Mouse (Mus musculus) embryonic facial prominence, embryonic 14.5 days (tissue): ENCODE data around the gene Cadps2. TPM values are rescaled to one million over a fixed set of nuclear protein-coding genes. Genes with fewer than 3 reads are reported as not detected.

Experiments
- ATAC-seq: fragments of 200-750 bp; cut with Nextera tagmentation; 2 replicates; pipeline ENCODE4 v1.8.0; 2017; ENCODE audit warnings: low read depth, moderate number of reproducible peaks, moderate TSS enrichment
- DNase-seq: peaks from one replicate; pipeline ENCODE4 v3.0.0-alpha.2; 2015; ENCODE audit warnings: low spot score
- H3K27ac ChIP-seq: fragments of 300-500 bp; sonication (generic); replicated peaks from 2 replicates; pipeline ENCODE4 v1.5.1; 2014; ENCODE audit warnings: low read depth, mild to moderate bottlenecking, low read length, moderate library complexity
- H3K27me3 ChIP-seq: fragments of 300-500 bp; sonication (generic); replicated peaks from 2 replicates; pipeline ENCODE4 v1.6.1; 2014; ENCODE audit warnings: low read length; ENCODE audit not compliant: control insufficient read depth, insufficient read depth
- H3K36me3 ChIP-seq: fragments of 300-500 bp; sonication (generic); 2 replicates; pipeline ENCODE4 v1.6.1; 2014; ENCODE audit warnings: low read length, mixed read lengths; ENCODE audit not compliant: control insufficient read depth, insufficient read depth
- H3K4me1 ChIP-seq: fragments of 300-500 bp; sonication (generic); 2 replicates; pipeline ENCODE4 v1.6.1; 2014; ENCODE audit warnings: antibody characterized with exemption, low read length; ENCODE audit not compliant: control insufficient read depth, insufficient read depth
- H3K4me2 ChIP-seq: fragments of 300-500 bp; sonication (generic); 2 replicates; pipeline ENCODE4 v1.6.1; 2014; ENCODE audit warnings: low read depth, mild to moderate bottlenecking, low read length, moderate library complexity, mixed read lengths
- H3K4me3 ChIP-seq: fragments of 300-500 bp; sonication (generic); 2 replicates; pipeline ENCODE4 v1.5.1; 2014; ENCODE audit warnings: low read depth, mild to moderate bottlenecking, low read length
- H3K9ac ChIP-seq: fragments of 300-500 bp; sonication (generic); 2 replicates; pipeline ENCODE4 v1.6.1; 2014; ENCODE audit warnings: low read depth, mild to moderate bottlenecking, low read length, moderate library complexity, mixed read lengths
- H3K9me3 ChIP-seq: fragments of 300-500 bp; sonication (generic); 2 replicates; pipeline ENCODE4 v1.6.1; 2016; ENCODE audit warnings: low read length; ENCODE audit not compliant: control insufficient read depth
- WGBS: fragments of 180-500 bp; shearing (Covaris S2); extraction: QIAGEN DNeasy Blood & Tissue Kit; methylation state at CpG from one replicate; pipeline ENCODE4 v1.1.7; 2014; 5-methylcytosine and 5-hydroxymethylcytosine counted together
- polyA plus RNA-seq: library from polyadenylated mRNA; unstranded; fragments of >200 nt; fragmentation: Nextera tagmentation; extraction: Ambion mirVana; gene quantifications from 2 replicates; pipeline ENCODE4 v1.2.1, GENCODE M21; 2014

The Cadps2 gene
- polyA plus RNA-seq, 1 experiment from 2014 or later: 7.2 TPM

- H3K27ac ChIP-seq: no peak overlapping the region
- ATAC-seq: no peak
- no peaks in the 10 kb centered on the region for H3K36me3 ChIP-seq
- no peaks in the 10 kb centered on the region for H3K9me3 ChIP-seq
- H3K4me2 ChIP-seq: no peak overlapping the region
- H3K9ac ChIP-seq: no peak overlapping the region
- no peaks in the 10 kb centered on the region for H3K4me1 ChIP-seq
- 85% methylated on average over 4 of the region's 4 CpGs for WGBS
- H3K27me3 ChIP-seq: no peaks in the 10 kb centered on the region
- DNase-seq: no peak
- no peak overlapping the region for H3K4me3 ChIP-seq
These were observed 550.5 kb downstream of the Cadps2 start for GRCm38 (mm10) chr6:23288752-23289151.

DNA sequence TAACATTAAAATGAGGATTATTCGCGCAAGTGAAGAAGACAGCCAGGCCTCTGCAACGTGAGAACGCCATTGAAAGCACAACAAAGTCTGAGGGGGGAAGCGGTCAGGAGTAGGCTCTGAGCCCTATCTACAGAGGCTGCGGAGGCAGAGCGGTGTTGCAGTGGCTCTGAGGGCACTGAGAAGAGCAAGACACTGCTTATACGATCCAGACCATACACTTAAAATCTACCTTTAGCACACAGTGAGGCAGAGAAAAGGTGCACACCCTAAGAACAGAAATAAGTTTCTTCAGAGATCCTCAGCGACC lies 557.8 kb downstream of the Cadps2 start:
- DNase-seq: no peak
- peaks cover 2% of the 10 kb centered on the region; the same call in 1 of the 2 replicates for H3K27me3 ChIP-seq
- H3K4me2 ChIP-seq: no peak overlapping the region
- no peak overlapping the region for H3K27ac ChIP-seq
- H3K36me3 ChIP-seq: no peaks in the 10 kb centered on the region
- peaks cover 8% of the 10 kb centered on the region; the same call in 1 of the 2 replicates for H3K9me3 ChIP-seq
- no peak overlapping the region for H3K4me3 ChIP-seq
- H3K9ac ChIP-seq: no peak overlapping the region
- WGBS: 40% methylated on average over 9 of the region's 9 CpGs
- H3K4me1 ChIP-seq: no peaks in the 10 kb centered on the region
- ATAC-seq: peak; percentile 54; the same call in 1 of the 2 replicates

DNA sequence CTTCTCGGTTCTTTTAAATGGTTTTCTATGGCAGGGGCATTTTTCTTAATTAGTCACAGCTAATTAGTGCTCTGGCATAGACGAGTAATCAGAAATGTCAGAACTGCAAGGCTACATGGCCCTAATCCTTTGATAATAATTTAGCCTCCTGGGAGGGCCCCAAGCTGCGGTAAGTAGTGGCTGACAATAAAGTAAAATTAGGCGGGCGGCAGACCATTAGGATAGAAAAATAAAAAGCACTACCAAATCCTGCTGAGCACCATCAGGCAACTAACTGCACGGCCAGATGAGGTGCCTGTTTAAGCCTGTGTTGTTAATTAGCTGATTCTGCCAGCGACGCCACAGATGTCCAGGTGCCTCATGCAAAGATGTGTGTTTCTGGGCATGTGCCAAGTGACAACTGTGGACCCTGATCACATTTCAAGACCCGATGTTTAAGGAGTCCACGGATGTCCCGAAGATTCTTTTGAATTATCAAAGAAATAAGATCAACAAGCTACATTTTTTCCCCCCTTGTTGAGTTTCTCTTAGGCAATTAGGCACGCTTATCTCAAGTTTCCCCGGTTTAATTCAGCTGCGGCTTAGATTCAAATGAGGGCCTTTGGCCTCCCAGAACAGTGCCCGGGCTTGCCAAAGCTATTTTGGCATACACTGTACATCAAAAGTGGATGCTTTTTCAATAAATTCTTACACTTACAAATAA lies 558.3 kb downstream of the Cadps2 start:
- Histone ChIP-seq H3K27me3 (peaks cover 2% of the 10 kb centered on the region), H3K4me2 (no peak overlapping the region), H3K27ac (no peak overlapping the region), H3K9me3 (peaks cover 8% of the 10 kb centered on the region; the same call in 1 of the 2 replicates), H3K36me3 (no peaks in the 10 kb centered on the region), H3K9ac (no peak overlapping the region), H3K4me1 (no peaks in the 10 kb centered on the region), H3K4me3 (no peak overlapping the region)
- ATAC-seq: peak; percentile 69
- DNase-seq: peak; percentile 60
- 22% methylated on average over 15 of the region's 15 CpGs for WGBS

DNA sequence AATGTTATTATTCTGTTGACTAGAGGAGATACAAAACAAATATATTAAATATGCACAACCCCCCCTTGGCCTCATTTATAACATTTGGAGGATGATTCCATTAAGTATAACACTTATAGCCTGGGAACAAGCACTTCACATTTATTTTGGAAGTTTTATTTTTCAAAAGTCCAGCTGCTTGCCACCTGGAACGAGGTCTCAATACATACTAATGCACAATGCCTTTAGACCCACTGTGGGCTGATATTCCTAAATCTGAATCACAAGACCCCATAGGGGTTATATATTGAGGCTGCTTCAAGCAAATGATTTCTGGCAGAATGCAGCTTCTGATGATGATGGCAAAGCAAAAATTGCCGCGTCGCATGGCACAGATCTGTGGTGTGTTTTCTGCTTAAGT lies 565.7 kb downstream of the Cadps2 start:
- Histone ChIP-seq H3K9ac (no peak overlapping the region), H3K27ac (no peak overlapping the region), H3K36me3 (no peaks in the 10 kb centered on the region), H3K4me3 (no peak overlapping the region), H3K4me2 (no peak overlapping the region), H3K4me1 (no peaks in the 10 kb centered on the region), H3K27me3 (peaks cover 53% of the 10 kb centered on the region), H3K9me3 (no peaks in the 10 kb centered on the region)
- ATAC-seq: no peak
- WGBS: 66% methylated on average over 4 of the region's 4 CpGs
- DNase-seq: no peak

GRCm38 (mm10) chr6:23272979-23273378 lies 566.2 kb downstream of the Cadps2 start:
- Histone ChIP-seq H3K27me3 (peaks cover 58% of the 10 kb centered on the region), H3K9ac (no peak overlapping the region), H3K27ac (no peak overlapping the region), H3K4me1 (no peaks in the 10 kb centered on the region), H3K4me2 (no peak overlapping the region), H3K36me3 (no peaks in the 10 kb centered on the region), H3K4me3 (no peak overlapping the region), H3K9me3 (no peaks in the 10 kb centered on the region)
- DNase-seq (no peak), ATAC-seq (peak; percentile 65; the same call in 1 of the 2 replicates)
- 3% methylated on average over 11 of the region's 11 CpGs for WGBS

- no peaks in the 10 kb centered on the region for H3K36me3 ChIP-seq
- 17% methylated on average over 7 of the region's 7 CpGs for WGBS
- no peak for DNase-seq
- no peak for ATAC-seq
- H3K4me3 ChIP-seq: no peak overlapping the region
- H3K9me3 ChIP-seq: no peaks in the 10 kb centered on the region
- H3K27ac ChIP-seq: no peak overlapping the region
- H3K4me2 ChIP-seq: no peak overlapping the region
- no peak overlapping the region for H3K9ac ChIP-seq
- no peaks in the 10 kb centered on the region for H3K4me1 ChIP-seq
- peaks cover 62% of the 10 kb centered on the region for H3K27me3 ChIP-seq
These were observed 566.7 kb downstream of the Cadps2 start for GRCm38 (mm10) chr6:23272542-23272941.

GRCm38 (mm10) chr6:23260738-23261050 lies 578.5 kb downstream of the Cadps2 start:
- no peak for ATAC-seq
- Histone ChIP-seq H3K9me3 (no peaks in the 10 kb centered on the region), H3K9ac (no peak overlapping the region), H3K27me3 (peaks cover 83% of the 10 kb centered on the region), H3K4me3 (no peak overlapping the region), H3K4me2 (peak overlapping the region; percentile 38; the same call in 1 of the 2 replicates), H3K27ac (no peak overlapping the region), H3K4me1 (no peaks in the 10 kb centered on the region; the same call in 1 of the 2 replicates), H3K36me3 (no peaks in the 10 kb centered on the region)
- no peak for DNase-seq
- 2% methylated on average over 9 of the region's 9 CpGs for WGBS

GRCm38 (mm10) chr6:23260016-23260737 lies 579.0 kb downstream of the Cadps2 start:
- Histone ChIP-seq H3K9ac (peak overlapping the region; percentile 4; the same call in 1 of the 2 replicates), H3K27me3 (peaks cover 85% of the 10 kb centered on the region), H3K4me1 (no peaks in the 10 kb centered on the region; the same call in 1 of the 2 replicates), H3K27ac (no peak overlapping the region), H3K36me3 (no peaks in the 10 kb centered on the region), H3K4me3 (peak overlapping the region; percentile 3; the same call in 1 of the 2 replicates), H3K4me2 (peak overlapping the region; percentile 38), H3K9me3 (no peaks in the 10 kb centered on the region)
- WGBS: under 1% methylated on average over 35 of the region's 36 CpGs
- DNase-seq: no peak
- ATAC-seq: peak; percentile 74; the same call in 1 of the 2 replicates
